Mouse (Mus musculus) forebrain, embryonic 16.5 days (tissue): ENCODE measurements at regions not wholly inside any gene's neighbourhood (a gene's known extent, or its start where the extent isn't known, plus 50 kb on each side); places are given as distances from the start of the nearest gene placed in this dataset.

Experiments
- ATAC-seq: fragments of 200-750 bp; cut with Nextera tagmentation; 2 replicates; pipeline ENCODE4 v1.8.0; 2017; ENCODE audit warnings: mild to moderate bottlenecking, moderate library complexity
- H3K27ac ChIP-seq: fragments of 300-500 bp; sonication (generic); 2 replicates; pipeline ENCODE4 v1.5.1; 2014; ENCODE audit warnings: low read length, control low read depth
- H3K27me3 ChIP-seq: fragments of 300-500 bp; sonication (generic); replicated peaks from 2 replicates; pipeline ENCODE4 v1.6.1; 2014; ENCODE audit warnings: low read length; ENCODE audit not compliant: control insufficient read depth, insufficient read depth
- H3K36me3 ChIP-seq: fragments of 300-500 bp; sonication (generic); 2 replicates; pipeline ENCODE4 v1.6.1; 2014; ENCODE audit not compliant: control insufficient read depth, insufficient read depth
- H3K4me1 ChIP-seq: fragments of 300-500 bp; sonication (generic); replicated peaks from 2 replicates; pipeline ENCODE4 v1.6.1; 2014; ENCODE audit warnings: low read length; ENCODE audit not compliant: control insufficient read depth, insufficient read depth
- H3K4me2 ChIP-seq: fragments of 300-500 bp; sonication (generic); 2 replicates; pipeline ENCODE4 v1.6.1; 2014; ENCODE audit warnings: mild to moderate bottlenecking, low read length, control low read depth
- H3K4me3 ChIP-seq: fragments of 300-500 bp; sonication (generic); replicated peaks from 2 replicates; pipeline ENCODE4 v1.5.1; 2014; ENCODE audit warnings: mild to moderate bottlenecking, low read length, control low read depth
- H3K9ac ChIP-seq: fragments of 300-500 bp; sonication (generic); replicated peaks from 2 replicates; pipeline ENCODE4 v1.6.1; 2014; ENCODE audit warnings: low read depth, low read length, control low read depth
- H3K9me3 ChIP-seq: fragments of 300-500 bp; sonication (generic); 2 replicates; pipeline ENCODE4 v1.6.1; 2016; ENCODE audit warnings: low read length; ENCODE audit not compliant: control insufficient read depth
- WGBS: fragments of 180-500 bp; shearing (Covaris S2); extraction: QIAGEN DNeasy Blood & Tissue Kit; methylation state at CpG from one replicate; pipeline ENCODE4 v1.1.7; 2014; 5-methylcytosine and 5-hydroxymethylcytosine counted together

DNA sequence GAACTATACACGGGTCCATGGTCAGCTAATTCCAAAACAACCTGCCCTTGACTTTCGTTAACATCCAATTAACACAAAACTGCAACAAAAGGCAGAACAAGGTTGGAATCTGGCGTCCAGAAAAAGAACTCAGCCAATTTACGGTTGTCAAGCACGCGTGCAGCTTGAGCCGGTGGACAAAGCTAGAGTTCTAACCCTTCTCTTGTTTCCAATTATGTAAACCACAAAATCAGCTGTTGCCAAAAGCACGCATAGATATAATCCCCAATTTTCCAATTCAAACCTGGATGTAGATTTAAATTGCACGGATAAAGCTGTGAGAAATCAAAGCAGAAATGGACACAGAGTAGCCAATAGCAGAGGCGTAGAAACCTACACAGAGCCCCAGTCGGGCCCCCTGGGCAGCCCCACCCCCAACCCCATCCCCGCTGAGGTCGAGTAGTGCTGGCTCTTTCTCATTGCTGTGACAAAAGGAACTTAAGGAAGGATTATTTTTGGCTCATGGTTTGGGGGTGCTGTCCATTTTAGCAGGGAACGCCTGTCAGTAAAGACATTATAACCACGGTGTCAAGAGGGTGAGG is 149.0 kb upstream of the Jarid2 start:
- 0 out of 2 replicates have a peak, but pooled peaks have one; percentile 47 for ATAC-seq
- H3K27ac ChIP-seq, result no peak overlapping the region
- H3K27me3 ChIP-seq, result no peaks in the 10 kb centered on the region
- H3K9ac ChIP-seq, result no peak overlapping the region
- peaks cover 17% of the 10 kb centered on the region for H3K4me1 ChIP-seq
- no peak overlapping the region for H3K4me3 ChIP-seq
- H3K36me3 ChIP-seq, result no peaks in the 10 kb centered on the region
- 15% methylated on average over 15 of the region's 15 CpGs for WGBS
- H3K9me3 ChIP-seq, result peaks cover 4% of the 10 kb centered on the region
- 0 out of 2 replicates have a peak overlapping the region, but pooled peaks have one; percentile 4 for H3K4me2 ChIP-seq

DNA sequence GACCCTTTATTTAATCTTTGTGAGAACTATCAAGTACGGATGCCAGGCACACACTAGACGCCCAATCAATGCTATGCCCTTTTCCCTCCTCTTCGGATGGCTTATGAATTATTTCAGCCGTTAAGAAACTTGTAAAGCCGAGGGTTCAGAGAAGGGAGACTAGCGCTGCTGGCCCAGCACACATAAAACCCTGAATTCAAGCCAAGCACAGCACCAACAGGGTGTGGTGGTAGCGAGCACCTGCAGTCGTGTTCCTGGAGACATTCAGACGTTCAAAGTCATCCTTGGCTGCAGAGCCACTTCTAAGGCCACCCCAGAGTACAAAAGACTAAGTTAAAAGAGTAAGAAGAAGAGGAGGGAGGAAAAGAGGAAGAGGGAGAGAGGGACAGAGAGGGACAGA is 148.5 kb upstream of the Jarid2 start:
- Histone ChIP-seq H3K36me3 (no peaks in the 10 kb centered on the region), H3K4me1 (peaks cover 17% of the 10 kb centered on the region), H3K4me3 (no peak overlapping the region), H3K9ac (no peak overlapping the region), H3K27ac (no peak overlapping the region), H3K4me2 (no peak overlapping the region), H3K27me3 (no peaks in the 10 kb centered on the region), H3K9me3 (peaks cover 4% of the 10 kb centered on the region)
- WGBS, result 12% methylated on average over 9 of the region's 9 CpGs
- ATAC-seq, result no peak

DNA sequence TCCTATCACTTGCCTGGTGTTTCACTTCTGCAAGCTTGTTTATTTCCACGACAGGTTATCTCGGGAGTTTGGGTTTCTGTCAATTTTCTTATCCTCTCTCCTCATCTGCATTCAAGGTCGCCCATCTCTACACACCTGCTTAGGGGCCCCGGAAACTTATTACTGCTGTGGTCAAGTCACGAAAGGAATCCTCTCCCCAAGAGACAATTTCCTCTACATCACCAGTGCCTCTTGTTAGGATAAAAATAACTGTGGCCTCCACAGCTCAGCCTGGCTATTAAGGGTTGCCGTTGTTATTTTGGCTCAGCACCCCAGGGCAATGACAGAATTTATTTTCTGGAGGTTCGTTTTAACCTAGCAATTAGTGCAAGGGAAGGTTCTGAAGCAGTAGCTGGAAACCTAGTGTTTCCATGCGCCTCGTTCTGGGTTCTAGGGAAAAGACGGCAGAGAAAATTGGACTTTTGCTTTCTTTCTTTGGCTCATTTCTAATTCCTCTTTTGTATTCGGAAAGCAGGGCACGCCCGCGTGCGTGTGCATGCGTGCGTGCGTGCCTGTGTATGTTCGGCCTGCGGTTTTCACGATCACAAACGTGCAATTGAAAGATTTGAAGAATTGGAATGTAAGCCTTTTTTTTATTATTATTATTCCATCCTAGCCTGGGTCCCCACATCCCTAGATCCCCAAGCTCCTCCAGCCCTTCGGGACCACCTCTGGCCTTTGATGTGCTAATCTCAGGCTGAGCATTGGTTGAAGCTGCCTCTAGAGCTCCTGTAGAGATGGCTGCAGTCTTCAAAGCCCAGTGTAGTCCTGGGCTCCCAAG is 147.1 kb upstream of the Jarid2 start:
- Histone ChIP-seq H3K4me3 (peak overlapping the region; percentile 13), H3K27me3 (no peaks in the 10 kb centered on the region), H3K9ac (0 out of 2 replicates have a peak overlapping the region, but pooled peaks have one; percentile 26), H3K4me2 (peak overlapping the region; percentile 48), H3K4me1 (peaks cover 17% of the 10 kb centered on the region), H3K36me3 (no peaks in the 10 kb centered on the region), H3K27ac (no peak overlapping the region), H3K9me3 (peaks cover 4% of the 10 kb centered on the region)
- no peak; the same call in 1 of the 2 replicates for ATAC-seq
- WGBS, result 15% methylated on average over 23 of the region's 23 CpGs

DNA sequence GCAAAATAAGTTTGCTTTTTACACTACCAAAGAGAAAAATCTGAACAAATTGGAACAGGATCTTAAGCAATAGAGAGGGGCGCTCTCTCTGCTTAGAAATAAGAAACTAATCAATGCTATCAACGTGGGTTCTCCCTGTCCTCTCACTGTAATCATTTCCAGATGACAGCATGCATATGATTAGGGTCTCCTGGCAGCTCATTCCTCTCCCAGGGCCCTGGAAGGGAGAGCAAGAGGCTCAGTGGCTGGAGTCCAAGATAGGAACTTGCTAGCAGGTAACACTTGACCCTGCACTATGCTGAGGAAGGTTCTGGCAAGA is 146.5 kb upstream of the Jarid2 start:
- Histone ChIP-seq H3K4me3 (no peak overlapping the region), H3K9me3 (peaks cover 4% of the 10 kb centered on the region), H3K4me2 (peak overlapping the region; percentile 48; the same call in 1 of the 2 replicates), H3K9ac (no peak overlapping the region), H3K27me3 (no peaks in the 10 kb centered on the region), H3K4me1 (peaks cover 17% of the 10 kb centered on the region), H3K27ac (no peak overlapping the region), H3K36me3 (no peaks in the 10 kb centered on the region)
- ATAC-seq, result no peak
- 27% methylated on average over 2 of the region's 2 CpGs for WGBS

DNA sequence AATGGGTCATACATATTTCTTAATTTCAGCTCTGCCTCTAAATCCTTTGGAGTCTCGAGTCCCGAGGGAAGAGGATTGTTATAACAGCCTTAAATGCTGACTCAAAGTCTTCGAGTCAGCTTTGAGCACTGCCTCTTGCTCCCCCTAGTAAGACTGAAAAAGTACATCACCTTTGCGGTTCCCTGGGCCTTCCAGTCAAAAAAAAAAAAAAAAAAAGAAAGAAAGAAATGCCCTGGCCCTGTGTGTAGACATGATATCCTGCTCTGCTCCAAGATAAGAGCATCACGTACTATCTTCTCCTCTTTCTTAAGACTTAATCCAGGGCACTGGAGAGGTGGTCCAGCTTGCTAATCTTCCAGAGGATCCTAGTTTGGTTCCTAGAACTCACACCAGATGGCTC is 145.7 kb upstream of the Jarid2 start:
- ATAC-seq, result no peak
- Histone ChIP-seq H3K9me3 (peaks cover 4% of the 10 kb centered on the region), H3K27ac (no peak overlapping the region), H3K4me2 (no peak overlapping the region), H3K4me3 (no peak overlapping the region), H3K9ac (no peak overlapping the region), H3K4me1 (peaks cover 17% of the 10 kb centered on the region), H3K36me3 (no peaks in the 10 kb centered on the region), H3K27me3 (no peaks in the 10 kb centered on the region)
- 65% methylated on average over 5 of the region's 5 CpGs for WGBS

DNA sequence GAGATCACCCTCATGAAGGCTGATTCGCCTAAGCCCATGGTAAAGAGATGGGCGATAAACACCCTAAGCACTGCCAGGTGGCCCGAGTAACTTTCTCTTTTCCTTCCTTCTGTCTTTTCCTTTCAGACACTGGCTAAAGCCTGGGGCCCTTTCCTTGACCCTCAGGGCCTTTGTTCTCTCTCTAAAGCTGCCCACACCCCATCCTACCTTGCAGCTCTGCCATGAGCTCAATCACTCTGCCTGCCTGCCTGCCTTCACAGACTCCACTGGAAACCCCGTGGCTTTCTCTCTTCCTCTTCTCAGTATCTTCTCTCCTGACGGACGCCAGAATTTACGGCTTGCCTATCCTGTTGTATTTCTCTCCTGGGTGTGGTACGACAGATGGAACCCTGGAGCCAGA is 145.1 kb upstream of the Jarid2 start:
- peaks cover 2% of the 10 kb centered on the region for H3K9me3 ChIP-seq
- H3K27ac ChIP-seq, result no peak overlapping the region
- ATAC-seq, result no peak
- no peak overlapping the region for H3K9ac ChIP-seq
- 44% methylated on average over 8 of the region's 8 CpGs for WGBS
- H3K27me3 ChIP-seq, result no peaks in the 10 kb centered on the region
- peaks cover 17% of the 10 kb centered on the region for H3K4me1 ChIP-seq
- H3K4me2 ChIP-seq, result no peak overlapping the region
- no peaks in the 10 kb centered on the region for H3K36me3 ChIP-seq
- H3K4me3 ChIP-seq, result no peak overlapping the region

DNA sequence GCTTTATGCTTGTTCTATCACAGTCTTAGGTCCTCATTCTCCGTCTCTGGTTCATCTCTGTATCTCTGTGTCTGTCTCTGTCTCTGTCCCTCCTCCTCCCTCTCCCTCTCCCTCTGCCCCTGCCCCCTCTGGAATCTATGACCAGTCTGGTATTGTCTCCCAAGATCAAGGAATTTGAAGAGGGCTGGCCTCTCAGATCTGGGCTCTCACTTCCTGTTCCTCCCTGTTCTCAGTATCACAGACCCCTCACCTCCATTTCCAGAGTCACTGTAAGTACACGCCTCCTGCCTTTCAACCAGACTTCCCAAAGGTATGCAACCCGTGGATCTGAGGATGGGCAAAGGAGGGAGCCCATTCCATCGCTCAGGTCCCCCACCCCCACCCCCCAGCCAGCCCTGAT is 144.7 kb upstream of the Jarid2 start:
- no peak overlapping the region for H3K27ac ChIP-seq
- no peaks in the 10 kb centered on the region for H3K36me3 ChIP-seq
- H3K9ac ChIP-seq, result no peak overlapping the region
- no peaks in the 10 kb centered on the region for H3K9me3 ChIP-seq
- no peak for ATAC-seq
- H3K4me3 ChIP-seq, result no peak overlapping the region
- no peaks in the 10 kb centered on the region for H3K27me3 ChIP-seq
- H3K4me1 ChIP-seq, result peaks cover 17% of the 10 kb centered on the region
- no peak overlapping the region for H3K4me2 ChIP-seq
- WGBS, result 57% methylated on average over 4 of the region's 4 CpGs

DNA sequence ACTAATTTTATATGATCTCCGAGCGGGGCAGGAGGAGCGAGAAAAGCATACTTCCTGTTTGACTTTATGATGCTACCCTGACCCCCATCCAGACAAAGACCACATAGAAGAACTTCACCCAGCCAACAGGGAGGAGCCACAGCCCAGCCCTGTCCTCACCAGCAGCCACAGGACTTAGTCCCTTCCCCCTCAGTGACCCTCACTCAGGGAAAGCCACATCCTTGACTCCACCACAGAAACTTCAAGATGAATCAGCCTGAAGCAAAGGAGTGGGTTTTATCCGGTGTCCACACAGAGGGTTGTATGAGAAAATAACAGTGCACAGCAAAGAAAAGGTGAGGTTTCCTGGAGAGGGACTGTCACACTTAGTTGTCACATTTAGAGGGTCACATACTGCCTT is 141.4 kb upstream of the Jarid2 start:
- H3K27me3 ChIP-seq, result no peaks in the 10 kb centered on the region
- no peaks in the 10 kb centered on the region for H3K9me3 ChIP-seq
- H3K4me2 ChIP-seq, result no peak overlapping the region
- H3K4me3 ChIP-seq, result no peak overlapping the region
- H3K36me3 ChIP-seq, result no peaks in the 10 kb centered on the region
- no peak overlapping the region for H3K9ac ChIP-seq
- H3K27ac ChIP-seq, result no peak overlapping the region
- WGBS, result 92% methylated on average over 4 of the region's 4 CpGs
- no peak for ATAC-seq
- H3K4me1 ChIP-seq, result no peaks in the 10 kb centered on the region

DNA sequence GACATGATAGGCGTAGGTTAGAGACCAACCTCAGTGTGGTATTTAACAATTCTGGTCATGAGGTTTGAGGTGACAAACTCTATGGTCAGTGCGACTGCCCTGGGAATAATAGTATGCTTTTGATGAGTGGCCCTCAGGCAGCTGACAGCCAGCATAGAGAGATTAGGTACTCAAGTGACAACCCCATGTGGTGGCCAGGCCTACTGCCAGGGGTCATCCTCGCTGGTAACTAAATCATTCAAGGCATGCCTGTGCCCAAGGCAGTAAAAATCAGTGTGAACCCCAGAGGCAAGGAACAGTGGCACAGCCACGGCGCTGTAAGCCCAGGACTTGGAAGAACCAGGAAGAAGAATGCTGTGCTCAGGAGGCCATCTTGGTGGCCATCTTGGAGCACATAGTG is 134.6 kb upstream of the Jarid2 start:
- Histone ChIP-seq H3K9ac (no peak overlapping the region), H3K4me1 (no peaks in the 10 kb centered on the region), H3K4me2 (no peak overlapping the region), H3K27me3 (no peaks in the 10 kb centered on the region), H3K27ac (no peak overlapping the region), H3K4me3 (no peak overlapping the region), H3K9me3 (no peaks in the 10 kb centered on the region), H3K36me3 (no peaks in the 10 kb centered on the region)
- WGBS, result 91% methylated on average over 5 of the region's 5 CpGs
- ATAC-seq, result no peak
